ENCODE assay signal across 15 mouse cellular contexts in genomic region chr2:145958551-145958950, GRCm38 (mm10). TPM values are rescaled to one million over a fixed set of nuclear protein-coding genes. Genes with fewer than 3 reads are reported as not detected.
DNase-seq lines count a peak whose midpoint lies in the region; ATAC-seq and TF ChIP-seq lines count a peak whose summit lies in the region.
"Had no signal": no experiment of that assay in that cellular context is flagged by ENCODE, and none has a peak within 500 bp of the region (broad histone marks: within the 10 kb centered on the region; RNA-seq: fewer than 3 reads in every experiment).

No protein-coding gene starts in this region.

- no peaks in the 10 kb centered on the region for H3K36me3 ChIP-seq in hindbrain, embryonic 11.5 days (ENCODE audit: control insufficient read depth, insufficient read depth, low read length)
- H3K36me3 ChIP-seq in hindbrain, embryonic 14.5 days (replicated peaks; ENCODE audit: control insufficient read depth, insufficient read depth), result no peaks in the 10 kb centered on the region
- H3K36me3 ChIP-seq in forebrain, embryonic 12.5 days (replicated peaks), result no peaks in the 10 kb centered on the region
- H3K36me3 ChIP-seq in hindbrain, postnatal 0 days (ENCODE audit: insufficient read depth, low read length), result no peaks in the 10 kb centered on the region
- H3K36me3 ChIP-seq: liver, embryonic 15.5 days had no signal

- no peak overlapping the region for H3K9ac ChIP-seq in hindbrain, embryonic 11.5 days (ENCODE audit: low read depth, low read length)
- no peak overlapping the region for H3K9ac ChIP-seq in hindbrain, embryonic 14.5 days
- H3K9ac ChIP-seq in forebrain, embryonic 12.5 days, result no peak overlapping the region
- no peak overlapping the region for H3K9ac ChIP-seq in hindbrain, postnatal 0 days (replicated peaks; ENCODE audit: low read length)
- H3K9ac ChIP-seq: liver, embryonic 15.5 days had no signal

- TF ChIP-seq CTCF in hindbrain, postnatal 0 days (IDR thresholded peaks at IDR 0.05; ENCODE audit: low read depth), result no peak

- no peaks in the 10 kb centered on the region for H3K9me3 ChIP-seq in hindbrain, embryonic 11.5 days (ENCODE audit: control insufficient read depth, low read length)
- H3K9me3 ChIP-seq in hindbrain, embryonic 14.5 days (ENCODE audit: control insufficient read depth, low read length), result no peaks in the 10 kb centered on the region
- no peaks in the 10 kb centered on the region for H3K9me3 ChIP-seq in forebrain, embryonic 12.5 days
- H3K9me3 ChIP-seq in hindbrain, postnatal 0 days (ENCODE audit: low read length), result no peaks in the 10 kb centered on the region
- H3K9me3 ChIP-seq: liver, embryonic 15.5 days had no signal

- 44% methylated on average over 7 of the region's 7 CpGs for WGBS in hindbrain, embryonic 11.5 days
- WGBS in hindbrain, embryonic 14.5 days, result 28% methylated on average over 7 of the region's 7 CpGs
- 38% methylated on average over 7 of the region's 7 CpGs for WGBS in forebrain, embryonic 12.5 days
- WGBS in hindbrain, postnatal 0 days, result 35% methylated on average over 7 of the region's 7 CpGs

- ATAC-seq in hindbrain, embryonic 11.5 days (ENCODE audit: low FRiP score), result peak; percentile 88
- ATAC-seq in hindbrain, embryonic 14.5 days (ENCODE audit: low FRiP score), result no peak
- ATAC-seq in forebrain, embryonic 12.5 days (ENCODE audit: low FRiP score), result peak; percentile 79
- ATAC-seq in hindbrain, postnatal 0 days, result peak; percentile 72; the same call in 1 of the 2 replicates

- no peaks in the 10 kb centered on the region for H3K4me1 ChIP-seq in hindbrain, embryonic 11.5 days (replicated peaks; ENCODE audit: control insufficient read depth, insufficient read depth, low read length)
- no peaks in the 10 kb centered on the region for H3K4me1 ChIP-seq in hindbrain, embryonic 14.5 days (replicated peaks; ENCODE audit: control insufficient read depth, insufficient read depth, low read length)
- H3K4me1 ChIP-seq in forebrain, embryonic 12.5 days, result peaks cover 13% of the 10 kb centered on the region
- H3K4me1 ChIP-seq in hindbrain, postnatal 0 days (ENCODE audit: insufficient read depth, low read length), result 0 out of 2 replicates have a peak, but pooled peaks cover 4% of the 10 kb centered on the region
- H3K4me1 ChIP-seq: liver, embryonic 15.5 days had no signal

- no peak overlapping the region for H3K4me3 ChIP-seq in hindbrain, embryonic 11.5 days (ENCODE audit: low read depth, low read length)
- H3K4me3 ChIP-seq in hindbrain, embryonic 14.5 days (replicated peaks; ENCODE audit: low read length), result no peak overlapping the region
- no peak overlapping the region for H3K4me3 ChIP-seq in forebrain, embryonic 12.5 days (replicated peaks)
- H3K4me3 ChIP-seq in hindbrain, postnatal 0 days (ENCODE audit: low read length), result no peak overlapping the region
- H3K4me3 ChIP-seq: liver, embryonic 15.5 days had no signal

- H3K4me2 ChIP-seq in hindbrain, embryonic 11.5 days (replicated peaks; ENCODE audit: low read depth, low read length), result no peak overlapping the region
- H3K4me2 ChIP-seq in hindbrain, embryonic 14.5 days (replicated peaks), result no peak overlapping the region
- H3K4me2 ChIP-seq in forebrain, embryonic 12.5 days, result no peak overlapping the region
- H3K4me2 ChIP-seq in hindbrain, postnatal 0 days (ENCODE audit: low read depth, low read length), result no peak overlapping the region
- H3K4me2 ChIP-seq: liver, embryonic 15.5 days had no signal

- DNase-seq in hindbrain, embryonic 11.5 days (ENCODE audit: low spot score), result peak; percentile 37
- no peak for DNase-seq in hindbrain, embryonic 14.5 days (ENCODE audit: low spot score)
- DNase-seq in embryo, embryonic 10 days (ENCODE audit: low spot score), result peak; percentile 53
- no peak for DNase-seq in hindbrain, postnatal 0 days (ENCODE audit: low spot score)
- no peak for DNase-seq in adipocyte (ENCODE audit: low spot score)
- no peak for DNase-seq in layer of hippocampus, adult 9-10 months (ENCODE audit: low spot score)
- DNase-seq: adrenal gland, postnatal 10 days; cerebellum, adult 8-10 months; kidney, adult 9 months; lung, postnatal 14 days; thymus, postnatal 36 days had no signal

- no peak overlapping the region for H3K27ac ChIP-seq in hindbrain, embryonic 11.5 days (ENCODE audit: low read depth, low read length)
- no peak overlapping the region for H3K27ac ChIP-seq in hindbrain, embryonic 14.5 days
- no peak overlapping the region for H3K27ac ChIP-seq in forebrain, embryonic 12.5 days
- H3K27ac ChIP-seq in hindbrain, postnatal 0 days, result no peak overlapping the region
- H3K27ac ChIP-seq: liver, embryonic 15.5 days had no signal

- no peaks in the 10 kb centered on the region; the same call in 1 of the 2 replicates for H3K27me3 ChIP-seq in hindbrain, embryonic 11.5 days (ENCODE audit: control insufficient read depth, insufficient read depth, low read length)
- H3K27me3 ChIP-seq in hindbrain, embryonic 14.5 days (ENCODE audit: control insufficient read depth, insufficient read depth, low read length), result no peaks in the 10 kb centered on the region
- peaks cover 12% of the 10 kb centered on the region for H3K27me3 ChIP-seq in forebrain, embryonic 12.5 days
- H3K27me3 ChIP-seq in hindbrain, postnatal 0 days (ENCODE audit: insufficient read depth, low read length), result no peaks in the 10 kb centered on the region
- H3K27me3 ChIP-seq: liver, embryonic 15.5 days had no signal

RNA-seq across cellular contexts. Expression of gene Crnkl1, which starts 23.7 kb away (rescaled TPM):
- 42.3 and 43.9 TPM in 2 replicates for polyA plus RNA-seq in hindbrain, embryonic 11.5 days (2014; fragmentation: Nextera tagmentation; extraction: Ambion mirVana)
- 25.0 and 25.7 TPM in 2 replicates for polyA plus RNA-seq in hindbrain, embryonic 14.5 days (2014; fragmentation: Nextera tagmentation; extraction: Ambion mirVana)
- 37.9 and 41.7 TPM in 2 replicates for polyA plus RNA-seq in forebrain, embryonic 12.5 days (2016; fragmentation: Nextera tagmentation; extraction: Ambion mirVana)
- 12.3 and 14.6 TPM in 2 replicates for total RNA-seq in hindbrain, postnatal 0 days (2014; rRNA removed)
- polyA plus RNA-seq in hindbrain, postnatal 0 days (2015; fragmentation: Nextera tagmentation; extraction: Ambion mirVana), result 15.1 and 19.6 TPM in 2 replicates

RNA-seq across cellular contexts. Expression of gene Cfap61, which starts 24.0 kb away (rescaled TPM):
- polyA plus RNA-seq in hindbrain, embryonic 11.5 days (2014; fragmentation: Nextera tagmentation; extraction: Ambion mirVana), result 1.7 and 2.4 TPM in 2 replicates
- polyA plus RNA-seq in hindbrain, embryonic 14.5 days (2014; fragmentation: Nextera tagmentation; extraction: Ambion mirVana), result 4.2 and 5.5 TPM in 2 replicates
- 1.1 and 1.2 TPM in 2 replicates for polyA plus RNA-seq in forebrain, embryonic 12.5 days (2016; fragmentation: Nextera tagmentation; extraction: Ambion mirVana)
- total RNA-seq in hindbrain, postnatal 0 days (2014; rRNA removed), result 2.6 and 4.1 TPM in 2 replicates
- polyA plus RNA-seq in hindbrain, postnatal 0 days (2015; fragmentation: Nextera tagmentation; extraction: Ambion mirVana), result 3.7 and 5.4 TPM in 2 replicates
- total RNA-seq: gastrocnemius, adult 18-20 months; granulocyte monocyte progenitor cell, adult 5-6 weeks had no signal
- polyA plus RNA-seq: liver, embryonic 15.5 days had no signal

RNA-seq across cellular contexts. Expression of gene Naa20, which starts 56.7 kb away (rescaled TPM):
- polyA plus RNA-seq in hindbrain, embryonic 11.5 days (2014; fragmentation: Nextera tagmentation; extraction: Ambion mirVana), result 139 and 146 TPM in 2 replicates
- polyA plus RNA-seq in hindbrain, embryonic 14.5 days (2014; fragmentation: Nextera tagmentation; extraction: Ambion mirVana), result 138 and 139 TPM in 2 replicates
- polyA plus RNA-seq in forebrain, embryonic 12.5 days (2016; fragmentation: Nextera tagmentation; extraction: Ambion mirVana), result 124 and 132 TPM in 2 replicates
- total RNA-seq in hindbrain, postnatal 0 days (2014; rRNA removed), result 104 and 105 TPM in 2 replicates
- 166 and 168 TPM in 2 replicates for polyA plus RNA-seq in hindbrain, postnatal 0 days (2015; fragmentation: Nextera tagmentation; extraction: Ambion mirVana)

Comparison
In these comparisons a context has a peak if more than half of its experiments do, and no peak if none do; other contexts are left out.
1. DNase-seq: peak in hindbrain, embryonic 11.5 days (single experiment) and embryo, embryonic 10 days (single experiment); none in hindbrain, embryonic 14.5 days (single experiment), hindbrain, postnatal 0 days (single experiment), adipocyte (single experiment) and layer of hippocampus, adult 9-10 months (single experiment).